Mouse (Mus musculus) hindbrain, embryonic 11.5 days (tissue): ENCODE data around the gene Ppp2r3a. TPM values are rescaled to one million over a fixed set of nuclear protein-coding genes. Genes with fewer than 3 reads are reported as not detected.
A peak's percentile ranks its signal among the peaks of the same experiment; 100 is the strongest.

Source experiments
- ATAC-seq: fragments of 200-750 bp; cut with Nextera tagmentation; 2 replicates; pipeline ENCODE4 v1.8.0; 2017; ENCODE audit warnings: mild to moderate bottlenecking, moderate TSS enrichment, moderate library complexity; ENCODE audit not compliant: low FRiP score
- DNase-seq: peaks from one replicate; pipeline ENCODE4 v3.0.0-alpha.2; 2015; ENCODE audit warnings: low spot score
- H3K27ac ChIP-seq: fragments of 300-500 bp; sonication (generic); 2 replicates; pipeline ENCODE4 v1.5.1; 2014; ENCODE audit warnings: mild to moderate bottlenecking, low read depth, low read length
- H3K27me3 ChIP-seq: fragments of 300-500 bp; sonication (generic); 2 replicates; pipeline ENCODE4 v1.6.1; 2014; ENCODE audit warnings: mild to moderate bottlenecking, low read length, moderate library complexity, mixed read lengths; ENCODE audit not compliant: control insufficient read depth, insufficient read depth
- H3K36me3 ChIP-seq: fragments of 300-500 bp; sonication (generic); 2 replicates; pipeline ENCODE4 v1.6.1; 2014; ENCODE audit warnings: mild to moderate bottlenecking, low read length, moderate library complexity, mixed read lengths; ENCODE audit not compliant: control insufficient read depth, insufficient read depth
- H3K4me1 ChIP-seq: fragments of 300-500 bp; sonication (generic); replicated peaks from 2 replicates; pipeline ENCODE4 v1.6.1; 2014; ENCODE audit warnings: low read length, mixed read lengths; ENCODE audit not compliant: control insufficient read depth, insufficient read depth
- H3K4me2 ChIP-seq: fragments of 300-500 bp; sonication (generic); replicated peaks from 2 replicates; pipeline ENCODE4 v1.6.1; 2014; ENCODE audit warnings: mild to moderate bottlenecking, low read depth, low read length
- H3K4me3 ChIP-seq: fragments of 300-500 bp; sonication (generic); 2 replicates; pipeline ENCODE4 v1.5.1; 2014; ENCODE audit warnings: low read depth, low read length
- H3K9ac ChIP-seq: fragments of 300-500 bp; sonication (generic); 2 replicates; pipeline ENCODE4 v1.6.1; 2014; ENCODE audit warnings: low read depth, low read length
- H3K9me3 ChIP-seq: fragments of 300-500 bp; sonication (generic); 2 replicates; pipeline ENCODE4 v1.6.1; 2016; ENCODE audit warnings: low read length; ENCODE audit not compliant: control insufficient read depth
- WGBS: fragments of 180-500 bp; shearing (Covaris S2); extraction: QIAGEN DNeasy Blood & Tissue Kit; methylation state at CpG from one replicate; pipeline ENCODE4 v1.1.7; 2014; 5-methylcytosine and 5-hydroxymethylcytosine counted together
- polyA plus RNA-seq: library from polyadenylated mRNA; unstranded; fragments of >200 nt; fragmentation: Nextera tagmentation; extraction: Ambion mirVana; gene quantifications from 2 replicates; pipeline ENCODE4 v1.2.1, GENCODE M21; 2014

The Ppp2r3a gene
- polyA plus RNA-seq, 1 experiment from 2014 or later, result 21.4 TPM

DNA sequence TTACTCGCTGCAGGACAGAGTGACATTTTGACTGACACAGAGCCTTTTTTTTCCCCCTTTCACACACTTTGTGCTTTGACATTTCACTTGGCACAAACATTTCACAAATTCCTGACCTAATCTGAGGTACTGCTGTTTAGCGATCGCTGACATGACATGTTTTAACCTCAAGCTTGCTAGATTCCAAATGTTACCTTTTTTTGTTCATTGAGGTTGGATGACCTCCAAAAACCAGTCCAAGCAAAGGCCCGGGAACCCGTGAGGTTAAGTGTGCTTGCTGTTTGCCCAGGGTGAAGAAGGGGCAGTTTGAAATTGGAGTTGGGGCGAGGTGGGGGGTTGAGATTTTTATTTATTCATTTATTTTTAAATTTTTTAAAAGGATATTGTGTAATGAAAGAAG is 31.1 kb upstream of the Ppp2r3a start:
- 85% methylated on average over 6 of the region's 6 CpGs for WGBS
- no peak overlapping the region for H3K4me2 ChIP-seq
- no peak overlapping the region for H3K9ac ChIP-seq
- no peaks in the 10 kb centered on the region for H3K27me3 ChIP-seq
- no peaks in the 10 kb centered on the region for H3K4me1 ChIP-seq
- no peak for ATAC-seq
- no peaks in the 10 kb centered on the region for H3K36me3 ChIP-seq
- no peaks in the 10 kb centered on the region for H3K9me3 ChIP-seq
- no peak overlapping the region for H3K27ac ChIP-seq
- DNase-seq, result no peak
- H3K4me3 ChIP-seq, result no peak overlapping the region

DNA sequence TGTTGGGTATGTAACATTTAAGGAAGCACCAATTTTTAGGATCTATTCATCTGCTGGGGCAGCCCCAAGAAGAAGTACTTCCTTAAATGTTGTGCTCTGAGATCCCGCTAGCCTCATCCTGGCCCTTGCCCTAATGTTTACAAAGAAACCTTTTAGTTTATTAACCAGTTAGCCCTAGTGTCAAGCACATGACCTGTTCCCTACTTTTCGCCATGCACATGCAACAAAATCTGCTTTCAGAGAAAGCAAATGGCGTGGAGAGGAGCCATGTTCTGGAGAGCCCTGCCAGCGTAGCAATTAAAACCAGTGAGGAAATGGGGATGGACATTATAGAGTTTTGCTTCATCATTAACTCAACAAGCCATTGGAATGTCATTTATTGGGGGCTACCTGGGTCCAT is 30.3 kb upstream of the Ppp2r3a start:
- no peak for DNase-seq
- Histone ChIP-seq H3K27ac (no peak overlapping the region), H3K27me3 (no peaks in the 10 kb centered on the region), H3K4me2 (no peak overlapping the region), H3K9me3 (no peaks in the 10 kb centered on the region), H3K4me1 (no peaks in the 10 kb centered on the region), H3K36me3 (no peaks in the 10 kb centered on the region), H3K4me3 (no peak overlapping the region), H3K9ac (no peak overlapping the region)
- ATAC-seq, result no peak
- WGBS, result 85% methylated on average over 4 of the region's 4 CpGs

DNA sequence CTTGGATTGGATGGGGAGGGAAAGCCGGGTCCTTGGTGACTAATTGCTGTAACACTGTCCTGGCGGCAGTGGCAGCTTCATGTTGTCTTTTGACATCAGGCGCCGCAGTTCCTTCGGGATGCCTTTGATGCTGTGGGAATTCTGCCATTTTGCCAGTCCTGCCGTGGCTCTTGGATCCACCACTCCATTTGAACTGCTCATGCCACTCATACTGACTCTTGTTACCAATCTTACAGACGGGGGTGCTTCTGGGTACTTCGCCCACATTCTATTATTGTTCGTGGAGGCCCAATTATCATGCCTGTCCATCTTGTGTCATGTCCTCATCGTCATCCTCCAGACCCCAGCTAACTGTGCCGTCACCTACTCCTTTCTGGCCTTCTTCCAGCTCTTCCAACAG is 29.7 kb upstream of the Ppp2r3a start:
- Histone ChIP-seq H3K4me3 (no peak overlapping the region), H3K4me1 (no peaks in the 10 kb centered on the region), H3K27ac (no peak overlapping the region), H3K4me2 (no peak overlapping the region), H3K9me3 (no peaks in the 10 kb centered on the region), H3K27me3 (no peaks in the 10 kb centered on the region), H3K9ac (no peak overlapping the region), H3K36me3 (no peaks in the 10 kb centered on the region)
- WGBS, result 86% methylated on average over 11 of the region's 11 CpGs
- DNase-seq (no peak), ATAC-seq (no peak)

DNA sequence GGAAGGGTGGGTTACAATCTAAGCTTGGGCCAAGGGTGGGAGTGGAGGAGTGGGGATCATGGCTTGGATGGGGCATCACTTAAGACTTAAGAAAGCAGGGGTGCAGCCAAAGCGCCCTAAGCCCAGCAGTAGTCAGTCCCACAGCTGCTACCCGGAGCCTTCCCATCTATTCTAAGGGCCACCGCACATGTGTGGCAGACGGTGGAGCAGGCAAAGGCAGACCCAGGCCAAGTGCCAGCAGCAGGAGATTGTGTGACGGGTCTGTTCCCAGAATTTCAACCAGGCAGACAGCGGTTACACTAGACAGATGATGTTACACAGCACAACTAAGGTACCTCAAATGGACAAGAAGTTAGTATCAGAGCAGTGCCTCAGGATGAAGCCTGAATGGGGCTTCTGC is 29.3 kb upstream of the Ppp2r3a start:
- ATAC-seq (no peak), DNase-seq (no peak)
- no peaks in the 10 kb centered on the region for H3K27me3 ChIP-seq
- no peak overlapping the region for H3K4me2 ChIP-seq
- no peaks in the 10 kb centered on the region for H3K36me3 ChIP-seq
- no peak overlapping the region for H3K27ac ChIP-seq
- H3K4me3 ChIP-seq, result no peak overlapping the region
- no peaks in the 10 kb centered on the region for H3K9me3 ChIP-seq
- WGBS, result 81% methylated on average over 6 of the region's 6 CpGs
- no peaks in the 10 kb centered on the region for H3K4me1 ChIP-seq
- no peak overlapping the region for H3K9ac ChIP-seq

GRCm38 (mm10) chr9:101280211-101280610 is 28.6 kb upstream of the Ppp2r3a start:
- no peaks in the 10 kb centered on the region for H3K4me1 ChIP-seq
- H3K27me3 ChIP-seq, result no peaks in the 10 kb centered on the region
- H3K9me3 ChIP-seq, result no peaks in the 10 kb centered on the region
- H3K27ac ChIP-seq, result no peak overlapping the region
- no peak overlapping the region for H3K4me2 ChIP-seq
- no peak overlapping the region for H3K4me3 ChIP-seq
- no peaks in the 10 kb centered on the region for H3K36me3 ChIP-seq
- DNase-seq (no peak), ATAC-seq (no peak)
- WGBS, result 59% methylated on average over 10 of the region's 10 CpGs
- H3K9ac ChIP-seq, result no peak overlapping the region

GRCm38 (mm10) chr9:101272715-101273114 is 21.1 kb upstream of the Ppp2r3a start:
- WGBS, result 83% methylated on average over 7 of the region's 7 CpGs
- DNase-seq, result no peak
- Histone ChIP-seq H3K4me3 (no peak overlapping the region), H3K4me2 (no peak overlapping the region), H3K9me3 (no peaks in the 10 kb centered on the region), H3K4me1 (no peaks in the 10 kb centered on the region), H3K9ac (no peak overlapping the region), H3K36me3 (no peaks in the 10 kb centered on the region), H3K27ac (no peak overlapping the region), H3K27me3 (no peaks in the 10 kb centered on the region)
- ATAC-seq, result no peak

- Histone ChIP-seq H3K27ac (no peak overlapping the region), H3K9ac (no peak overlapping the region), H3K4me3 (no peak overlapping the region), H3K4me1 (no peaks in the 10 kb centered on the region), H3K36me3 (no peaks in the 10 kb centered on the region), H3K9me3 (no peaks in the 10 kb centered on the region), H3K4me2 (no peak overlapping the region), H3K27me3 (no peaks in the 10 kb centered on the region)
- 61% methylated on average over 5 of the region's 5 CpGs for WGBS
- no peak for ATAC-seq
- no peak for DNase-seq
Observed at GRCm38 (mm10) chr9:101270020-101270419, 18.4 kb upstream of the Ppp2r3a start.

DNA sequence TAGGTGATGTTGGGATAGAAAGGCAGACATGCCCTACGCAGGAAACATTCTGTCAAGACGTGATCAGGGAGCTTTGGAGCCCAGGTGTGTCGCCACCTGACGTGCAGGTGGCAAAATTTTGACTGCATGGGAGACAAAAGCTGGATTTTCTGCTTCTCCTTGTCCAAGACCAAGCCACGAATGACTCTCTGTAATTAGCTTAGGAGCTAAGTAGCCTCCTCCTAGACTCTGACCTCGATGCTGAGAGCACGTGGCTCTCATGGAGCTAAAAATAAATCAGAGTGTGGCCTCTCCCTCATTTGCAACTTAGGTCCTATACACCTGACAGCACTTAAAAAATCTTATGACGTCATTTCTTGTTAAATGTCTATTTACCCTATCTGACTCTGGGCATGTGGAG is 14.4 kb upstream of the Ppp2r3a start:
- 0 out of 2 replicates have a peak overlapping the region, but pooled peaks have one; percentile 27 for H3K27ac ChIP-seq
- no peak overlapping the region for H3K9ac ChIP-seq
- no peaks in the 10 kb centered on the region for H3K4me1 ChIP-seq
- H3K4me2 ChIP-seq, result no peak overlapping the region
- no peaks in the 10 kb centered on the region for H3K9me3 ChIP-seq
- H3K4me3 ChIP-seq, result no peak overlapping the region
- WGBS, result 86% methylated on average over 8 of the region's 8 CpGs
- no peaks in the 10 kb centered on the region for H3K27me3 ChIP-seq
- ATAC-seq (no peak), DNase-seq (no peak)
- H3K36me3 ChIP-seq, result no peaks in the 10 kb centered on the region

GRCm38 (mm10) chr9:101265546-101265945 is 14.0 kb upstream of the Ppp2r3a start:
- 65% methylated on average over 6 of the region's 6 CpGs for WGBS
- no peak for DNase-seq
- no peaks in the 10 kb centered on the region for H3K27me3 ChIP-seq

More at GRCm38 (mm10) chr9:101265546-101265945, 14.0 kb upstream of the Ppp2r3a start:
- peak; percentile 22; the same call in 1 of the 2 replicates for ATAC-seq
- Histone ChIP-seq H3K36me3 (no peaks in the 10 kb centered on the region), H3K4me2 (no peak overlapping the region), H3K9me3 (no peaks in the 10 kb centered on the region), H3K4me1 (no peaks in the 10 kb centered on the region), H3K4me3 (no peak overlapping the region), H3K9ac (no peak overlapping the region), H3K27ac (0 out of 2 replicates have a peak overlapping the region, but pooled peaks have one; percentile 27)
